ENCODE assay signal across 9 mouse cellular contexts in the genomic region with DNA sequence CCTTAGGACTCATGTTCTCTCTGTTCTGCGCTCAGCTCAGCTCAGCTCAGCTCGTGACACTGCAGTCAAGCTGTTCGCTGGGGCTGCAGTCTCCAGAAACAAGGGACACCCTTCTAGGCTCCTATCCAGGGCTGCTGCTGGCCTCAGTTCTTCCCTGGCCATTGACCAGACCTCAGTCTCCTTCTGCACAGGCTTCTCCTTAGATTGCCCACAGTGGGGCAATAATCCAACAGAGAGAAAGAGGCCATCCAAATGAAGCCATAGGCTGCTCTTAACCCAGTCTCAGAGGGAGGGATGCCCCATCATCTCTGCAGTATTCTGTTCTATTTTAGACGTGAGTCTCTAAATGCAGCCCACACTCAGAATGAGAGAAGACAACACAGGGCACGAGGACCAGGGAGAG. TPM values are rescaled to one million over a fixed set of nuclear protein-coding genes. Genes with fewer than 3 reads are reported as not detected.
DNase-seq lines count a peak whose midpoint lies in the region; ATAC-seq and TF ChIP-seq lines count a peak whose summit lies in the region.
"Had no signal": no experiment of that assay in that cellular context is flagged by ENCODE, and none has a peak within 500 bp of the region (broad histone marks: within the 10 kb centered on the region; RNA-seq: fewer than 3 reads in every experiment).

No protein-coding gene starts in this region.

- no peak overlapping the region; the same call in 1 of the 2 replicates for H3K27ac ChIP-seq in neural tube, embryonic 13.5 days (replicated peaks)
- H3K27ac ChIP-seq in forebrain, postnatal 0 days (ENCODE audit: low read depth, low read length), result no peak overlapping the region
- H3K27ac ChIP-seq: heart, embryonic 15.5 days; liver, embryonic 14.5 days had no signal

- no peak for ATAC-seq in neural tube, embryonic 13.5 days (ENCODE audit: low read depth)
- peak; percentile 80 for ATAC-seq in forebrain, postnatal 0 days

- H3K36me3 ChIP-seq in neural tube, embryonic 13.5 days, result peaks cover 18% of the 10 kb centered on the region
- no peaks in the 10 kb centered on the region; the same call in 1 of the 2 replicates for H3K36me3 ChIP-seq in forebrain, postnatal 0 days (ENCODE audit: insufficient read depth)
- H3K36me3 ChIP-seq: heart, embryonic 15.5 days had no signal

- H3K4me2 ChIP-seq in neural tube, embryonic 13.5 days, result no peak overlapping the region
- H3K4me2 ChIP-seq in forebrain, postnatal 0 days (ENCODE audit: low read depth), result peak overlapping the region; percentile 10; the same call in 1 of the 2 replicates
- H3K4me2 ChIP-seq: heart, embryonic 15.5 days had no signal

- TF ChIP-seq CTCF in forebrain, postnatal 0 days (IDR thresholded peaks at IDR 0.05; ENCODE audit: low read depth), result no peak

- peak overlapping the region; percentile 6; the same call in 1 of the 2 replicates for H3K9ac ChIP-seq in neural tube, embryonic 13.5 days
- H3K9ac ChIP-seq in forebrain, postnatal 0 days, result no peak overlapping the region
- H3K9ac ChIP-seq: heart, embryonic 15.5 days; liver, embryonic 14.5 days had no signal

- peaks cover 27% of the 10 kb centered on the region for H3K4me1 ChIP-seq in neural tube, embryonic 13.5 days (replicated peaks)
- peaks cover 5% of the 10 kb centered on the region; the same call in 1 of the 2 replicates for H3K4me1 ChIP-seq in forebrain, postnatal 0 days (ENCODE audit: insufficient read depth)

- no peak overlapping the region for H3K4me3 ChIP-seq in neural tube, embryonic 13.5 days
- H3K4me3 ChIP-seq in forebrain, postnatal 0 days (ENCODE audit: low read depth, low read length), result no peak overlapping the region
- H3K4me3 ChIP-seq: heart, embryonic 15.5 days had no signal

- H3K9me3 ChIP-seq in neural tube, embryonic 13.5 days, result no peaks in the 10 kb centered on the region
- no peaks in the 10 kb centered on the region for H3K9me3 ChIP-seq in forebrain, postnatal 0 days (ENCODE audit: low read length)
- H3K9me3 ChIP-seq: heart, embryonic 15.5 days had no signal

- 70% methylated on average over 5 of the region's 5 CpGs for WGBS in neural tube, embryonic 13.5 days
- WGBS in forebrain, postnatal 0 days, result 37% methylated on average over 5 of the region's 5 CpGs

- no peaks in the 10 kb centered on the region for H3K27me3 ChIP-seq in neural tube, embryonic 13.5 days
- H3K27me3 ChIP-seq in forebrain, postnatal 0 days (ENCODE audit: insufficient read depth, low read length), result no peaks in the 10 kb centered on the region
- H3K27me3 ChIP-seq: heart, embryonic 15.5 days had no signal

- DNase-seq in neural tube, embryonic 10.5 days (ENCODE audit: extremely low spot score, low spot score), result no peak
- peak; percentile 30 for DNase-seq in forebrain, postnatal 0 days
- peak; percentile 46 for DNase-seq in left cerebral cortex, adult 11 months (ENCODE audit: low spot score)
- peak; percentile 58 for DNase-seq in right cerebral cortex, postnatal 25 days
- DNase-seq in adrenal gland, postnatal 14 days, result no peak
- no peak for DNase-seq in spleen, postnatal 4 days (ENCODE audit: low spot score in 2 of 2)

RNA-seq across cellular contexts. Expression of gene St8sia1, which starts 15.3 kb away (rescaled TPM):
- polyA plus RNA-seq in neural tube, embryonic 13.5 days (2015; fragmentation: Nextera tagmentation; extraction: Ambion mirVana), result 9.8 and 10.0 TPM in 2 replicates
- total RNA-seq in forebrain, postnatal 0 days (2014; rRNA removed), result 10.8 and 15.5 TPM in 2 replicates
- polyA plus RNA-seq in forebrain, postnatal 0 days (2015; fragmentation: Nextera tagmentation; extraction: Ambion mirVana), result 2.3 and 3.5 TPM in 2 replicates
- total RNA-seq in adrenal gland, postnatal 14 days (2021), result 1.9 and 2.8 TPM in 2 replicates

Comparison
In these comparisons a context has a peak if more than half of its experiments do, and no peak if none do; other contexts are left out.
1. DNase-seq: peak in forebrain, postnatal 0 days (single experiment), left cerebral cortex, adult 11 months (single experiment) and right cerebral cortex, postnatal 25 days (single experiment); none in neural tube, embryonic 10.5 days (single experiment), adrenal gland, postnatal 14 days (single experiment) and spleen, postnatal 4 days (0 of 2).